Mouse (Mus musculus): ENCODE measurements around the gene Map3k13.
A peak's percentile ranks its signal among the peaks of the same experiment; 100 is the strongest.
"Not testable (repeated sequence)": the region's sequence is repeated elsewhere in the genome, so short reads cannot be mapped to it uniquely, and the experiment has no call there.

The Map3k13 gene

DNA sequence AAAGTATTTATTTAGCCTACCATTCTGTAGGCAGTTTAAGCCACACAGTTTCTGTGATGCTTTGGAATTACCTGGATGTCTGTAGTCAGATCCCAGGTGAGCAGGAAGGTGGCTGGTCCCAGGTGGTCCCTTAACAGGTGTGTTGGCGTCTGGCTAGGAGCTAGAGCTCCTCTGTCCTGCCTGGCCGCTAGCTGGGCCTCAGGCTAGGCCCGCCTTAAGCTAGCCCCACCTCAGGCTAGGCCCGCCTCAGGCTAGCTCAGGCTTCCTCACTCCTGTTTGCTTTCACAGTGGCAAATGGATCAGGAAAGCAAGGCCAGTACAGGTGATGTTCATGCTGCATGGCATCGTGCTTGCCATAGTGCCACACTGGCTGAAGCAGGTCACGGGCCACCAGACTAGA is 112.8 kb downstream of the Map3k13 start:
- no peak for DNase-seq (ENCODE audit: low spot score in 2 of 2)

DNA sequence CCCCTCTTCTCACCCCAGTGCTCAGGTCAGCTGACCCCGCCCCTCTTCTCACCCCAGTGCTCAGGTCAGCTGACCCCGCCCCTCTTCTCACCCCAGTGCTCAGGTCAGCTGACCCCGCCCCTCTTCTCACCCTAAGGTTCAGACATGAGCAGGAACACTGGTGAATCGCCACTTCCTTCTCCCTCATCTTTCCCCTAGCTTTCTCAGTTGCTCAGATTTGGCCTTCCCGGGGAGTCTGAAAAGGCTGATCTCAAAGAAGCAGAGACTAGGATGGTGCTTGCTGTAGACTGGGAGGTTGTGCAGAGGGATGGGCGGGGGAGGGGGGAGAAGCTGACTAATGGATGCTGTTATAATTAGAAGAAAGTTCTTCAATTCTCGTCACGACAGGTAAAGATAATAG is 114.8 kb downstream of the Map3k13 start:
- not testable (repeated sequence) for DNase-seq (ENCODE audit: low spot score in 2 of 2)

DNA sequence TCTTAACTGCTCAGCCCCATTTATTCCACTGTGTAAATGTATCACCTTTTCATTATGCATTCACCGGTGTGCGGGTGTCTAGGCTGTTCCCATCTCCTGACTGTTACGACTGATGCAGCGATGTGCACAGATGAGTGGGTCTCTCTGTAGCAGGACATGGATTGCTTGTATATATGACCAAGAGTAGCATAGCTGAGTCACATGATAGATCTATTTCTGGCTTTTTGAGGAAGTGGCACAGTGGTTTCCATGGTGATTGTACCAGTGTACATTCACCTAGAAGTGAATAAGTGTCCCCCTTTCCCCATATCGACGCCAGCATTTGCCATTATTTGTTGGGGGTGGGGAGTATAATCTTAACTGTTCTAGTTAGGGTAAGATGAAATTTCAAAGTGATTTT is 119.2 kb downstream of the Map3k13 start:
- no peak for DNase-seq (ENCODE audit: low spot score in 2 of 2)

DNA sequence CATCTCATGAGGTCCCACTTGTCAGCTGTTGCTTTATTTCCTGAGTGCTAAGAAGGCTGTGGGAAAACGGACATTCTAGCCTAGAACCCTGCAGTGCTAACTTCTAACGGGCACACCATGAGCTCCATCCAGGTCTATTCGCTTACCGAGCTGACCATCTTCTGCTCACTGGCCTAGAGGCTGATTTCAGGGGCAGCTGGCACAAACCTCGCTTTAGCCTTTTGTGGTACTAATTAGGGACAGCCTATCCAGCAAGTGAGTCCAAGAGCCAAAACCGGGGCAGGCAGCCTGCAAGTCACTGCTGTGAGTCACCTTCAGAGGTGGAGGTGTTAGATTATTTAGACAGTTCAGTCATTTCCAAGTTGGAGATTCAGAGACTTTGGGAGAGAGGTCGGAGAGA is 122.5 kb downstream of the Map3k13 start:
- no peak for DNase-seq (ENCODE audit: low spot score in 2 of 2)

DNA sequence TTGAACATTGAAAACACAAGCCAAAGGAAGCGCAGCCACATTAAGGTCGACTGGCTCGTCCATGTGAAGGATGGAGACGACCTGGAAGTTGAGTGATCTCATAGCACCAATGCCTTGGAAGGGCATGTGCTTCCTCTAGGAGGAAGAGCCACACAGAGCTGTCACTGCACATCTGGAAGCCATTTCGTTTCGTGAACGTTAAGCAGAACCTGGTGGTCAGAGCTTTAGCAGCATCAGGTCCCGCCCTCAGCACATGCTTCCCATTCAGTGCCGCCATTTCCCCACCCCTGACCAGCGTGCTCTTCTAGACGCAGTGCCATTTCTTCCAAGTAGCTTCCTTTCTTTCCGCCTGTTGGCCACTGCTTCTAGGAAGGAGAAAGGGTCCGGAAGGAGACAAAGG is 134.3 kb downstream of the Map3k13 start:
- DNase-seq (ENCODE audit: low spot score in 2 of 2), result no peak

DNA sequence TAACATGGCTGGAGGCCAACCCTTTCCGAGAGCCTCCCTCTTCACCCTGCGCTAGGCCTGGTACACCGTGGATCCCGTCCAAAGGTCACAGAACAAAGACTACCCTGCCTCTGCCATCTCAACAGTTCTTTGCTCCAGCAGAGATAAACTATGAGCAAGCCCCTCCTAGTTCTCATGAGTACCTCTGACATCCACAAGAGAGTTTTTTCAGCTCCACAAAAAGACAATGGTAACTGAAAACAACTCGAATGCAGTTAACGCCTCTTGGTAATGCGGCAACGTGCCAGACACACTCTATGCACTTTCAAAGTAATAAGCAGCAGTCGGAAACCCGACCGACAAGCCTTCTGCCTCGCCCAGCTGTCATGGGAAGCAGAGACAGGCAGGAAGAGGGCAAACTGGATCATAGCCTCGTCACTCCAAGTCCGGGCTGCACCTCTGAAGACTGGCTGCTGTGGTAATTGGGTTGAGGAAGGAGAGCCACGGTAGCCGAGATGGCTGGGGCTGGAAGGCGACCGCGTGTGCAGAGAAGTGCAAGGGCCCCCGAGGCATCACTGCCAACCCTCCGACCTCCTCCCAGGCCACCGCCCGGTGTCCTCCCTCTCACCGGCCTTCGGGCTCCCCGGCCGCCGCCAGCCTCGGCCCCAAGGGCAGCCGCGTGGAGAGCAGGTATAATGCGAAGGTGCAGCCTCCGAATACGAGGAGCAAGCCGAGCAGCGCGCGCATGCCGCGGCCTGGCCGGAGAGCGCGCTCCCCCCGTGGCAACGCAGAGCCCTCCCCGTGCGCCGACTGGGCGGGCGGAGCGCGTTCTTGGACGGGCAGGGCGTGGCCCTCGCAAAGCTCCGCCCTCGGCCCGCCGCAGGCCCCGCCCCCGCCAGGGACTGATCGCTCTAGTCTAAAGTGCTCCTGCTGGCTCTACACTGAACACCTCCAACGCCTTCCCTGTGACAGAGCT is 152.9 kb downstream of the Map3k13 start, which contains the start of gene Tmem41a:
TSS of gene Tmem41a (minus strand) at position 792 of the 955 bp plus-strand sequence.
- peak; percentile 77 to 85 for DNase-seq (ENCODE audit: low spot score in 2 of 2)

DNA sequence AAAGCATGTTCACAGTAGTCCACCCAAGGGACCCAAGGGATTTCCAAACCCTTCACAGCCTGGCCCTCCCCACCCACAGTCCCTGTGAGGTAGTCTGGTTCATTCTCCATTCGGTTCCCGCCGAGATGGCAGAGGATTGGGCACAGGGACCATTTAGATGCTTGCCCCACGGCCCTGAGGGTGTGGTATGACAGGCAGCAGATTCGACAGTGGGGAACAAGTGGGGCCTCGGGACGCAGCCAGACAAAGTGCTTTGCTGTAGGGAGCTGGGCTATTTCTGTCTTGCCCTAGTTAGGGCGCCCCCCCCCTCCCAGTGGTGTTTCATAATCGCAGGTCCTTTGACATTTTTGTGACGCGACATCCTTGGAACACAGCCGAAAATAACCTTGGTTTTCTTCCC is 161.4 kb downstream of the Map3k13 start:
- no peak for DNase-seq (ENCODE audit: low spot score in 2 of 2)

DNA sequence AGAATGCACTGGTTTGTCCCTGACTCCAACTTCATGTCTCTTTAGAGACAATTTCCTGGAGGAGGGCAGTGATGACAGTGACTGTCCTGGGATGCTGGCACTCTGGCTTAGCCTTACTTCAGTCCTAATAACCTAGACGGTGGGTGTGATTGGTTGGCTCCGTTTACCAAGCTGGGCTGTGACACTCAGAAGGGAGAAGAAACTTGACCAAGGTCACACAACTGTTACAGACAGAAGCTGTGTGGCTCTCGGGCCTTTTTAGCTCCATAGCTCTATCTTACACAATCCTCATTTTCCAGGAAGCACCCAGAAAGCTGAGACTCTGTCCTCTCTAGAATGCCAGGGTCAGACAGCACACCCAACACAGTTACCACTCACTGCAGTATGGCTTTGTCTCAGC is 171.4 kb downstream of the Map3k13 start:
- no peak for DNase-seq (ENCODE audit: low spot score in 2 of 2)

DNA sequence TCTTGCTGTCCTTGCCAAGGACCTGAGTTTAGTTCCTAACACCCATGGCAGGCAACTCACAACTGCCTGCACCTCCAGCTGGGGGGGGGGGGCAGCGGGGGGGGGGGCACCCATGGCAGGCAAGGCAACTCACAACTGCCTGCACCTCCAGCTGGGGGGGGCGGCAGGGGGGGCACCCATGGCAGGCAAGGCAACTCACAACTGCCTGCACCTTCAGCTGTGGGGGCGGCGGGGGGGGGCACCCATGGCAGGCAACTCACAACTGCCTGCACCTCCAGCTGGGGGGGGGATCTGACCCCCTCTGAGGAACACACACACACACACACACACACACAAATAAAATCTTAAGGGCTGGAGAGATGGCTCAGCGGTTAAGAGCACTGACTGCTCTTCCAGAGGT is 175.7 kb downstream of the Map3k13 start:
- no peak for DNase-seq (ENCODE audit: low spot score in 2 of 2)

DNA sequence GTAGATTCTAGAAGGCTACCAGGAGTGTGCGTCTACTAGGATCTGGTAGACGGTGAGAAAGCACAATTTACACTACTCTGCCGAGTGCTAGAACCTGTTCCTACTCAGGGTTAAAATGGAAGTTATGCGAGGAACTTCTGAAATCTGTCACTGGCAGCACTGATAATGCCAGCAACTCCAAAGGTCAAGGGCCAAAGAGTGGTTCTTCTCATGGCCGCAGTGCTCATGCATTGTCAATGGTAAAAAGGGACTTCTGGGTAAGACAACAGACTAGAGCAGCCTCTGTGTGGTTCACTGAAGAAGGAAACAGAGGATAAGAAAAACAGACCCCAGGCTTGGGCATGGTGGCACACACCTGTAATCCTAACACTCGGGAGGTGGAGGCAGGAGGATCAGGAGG is 176.4 kb downstream of the Map3k13 start:
- DNase-seq (ENCODE audit: low spot score in 2 of 2), result no peak

DNA sequence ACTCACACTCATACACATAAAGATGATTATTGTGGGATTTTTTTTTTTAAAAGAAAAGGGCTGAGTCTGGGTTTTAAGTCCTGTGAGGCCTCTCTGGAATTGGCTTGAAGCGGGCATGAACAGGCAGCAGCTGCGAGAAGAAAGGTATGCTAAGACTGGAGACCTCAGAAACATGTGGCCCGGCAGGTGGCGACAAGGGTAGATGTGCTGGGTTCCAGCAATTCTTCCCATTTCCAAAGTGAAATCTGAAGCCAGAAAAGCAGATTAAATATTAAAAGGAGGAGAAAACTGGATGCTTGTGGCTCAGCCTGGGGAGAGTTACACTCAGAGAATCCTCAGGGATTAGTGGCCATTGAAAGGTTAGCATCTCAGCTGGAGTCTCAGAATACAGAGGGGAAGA is 177.3 kb downstream of the Map3k13 start:
- DNase-seq (ENCODE audit: low spot score in 2 of 2), result no peak

DNA sequence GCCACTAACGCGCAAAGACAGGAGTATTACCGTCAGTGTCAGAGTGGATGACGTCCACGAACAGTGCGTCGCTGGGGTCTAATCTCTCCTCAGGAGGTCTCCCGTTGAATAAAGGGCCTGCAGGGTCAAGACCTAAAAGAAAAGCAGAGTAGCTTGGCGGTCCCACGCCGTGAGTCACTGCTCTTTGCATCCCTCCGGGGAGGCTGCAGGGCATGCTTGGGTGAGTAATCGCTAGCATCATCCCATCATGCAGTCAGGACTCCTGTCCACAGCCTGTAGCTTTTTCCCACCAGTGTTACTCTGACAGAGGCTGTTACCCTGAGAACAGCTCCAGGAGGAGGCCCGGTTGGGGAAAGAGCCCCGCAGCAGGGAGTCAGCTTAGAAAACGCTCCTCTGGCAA is 182.1 kb downstream of the Map3k13 start:
- no peak for DNase-seq (ENCODE audit: low spot score in 2 of 2)

DNA sequence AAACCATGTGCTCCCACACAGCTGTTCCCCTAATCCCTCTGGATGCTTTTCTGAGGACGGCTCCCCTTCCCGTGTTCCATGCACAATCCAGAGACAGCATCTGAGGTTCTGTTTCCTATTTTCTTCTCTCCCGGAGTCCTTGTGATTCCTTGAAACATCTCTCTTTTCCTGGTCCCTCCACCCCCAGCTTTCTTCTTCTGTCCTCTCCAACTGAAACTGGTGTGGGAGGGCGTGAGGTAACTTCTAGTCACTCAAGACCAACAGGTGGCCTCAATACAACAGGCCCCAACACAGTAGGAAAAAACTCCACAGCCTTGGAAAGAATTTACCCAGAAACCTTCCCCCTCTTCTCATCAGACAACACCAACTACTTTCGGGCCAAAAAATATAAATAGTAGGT is 183.2 kb downstream of the Map3k13 start:
- no peak for DNase-seq (ENCODE audit: low spot score in 2 of 2)
